Mouse (Mus musculus): Measurements from ENCODE around the gene Cdc42bpg.

DNA sequence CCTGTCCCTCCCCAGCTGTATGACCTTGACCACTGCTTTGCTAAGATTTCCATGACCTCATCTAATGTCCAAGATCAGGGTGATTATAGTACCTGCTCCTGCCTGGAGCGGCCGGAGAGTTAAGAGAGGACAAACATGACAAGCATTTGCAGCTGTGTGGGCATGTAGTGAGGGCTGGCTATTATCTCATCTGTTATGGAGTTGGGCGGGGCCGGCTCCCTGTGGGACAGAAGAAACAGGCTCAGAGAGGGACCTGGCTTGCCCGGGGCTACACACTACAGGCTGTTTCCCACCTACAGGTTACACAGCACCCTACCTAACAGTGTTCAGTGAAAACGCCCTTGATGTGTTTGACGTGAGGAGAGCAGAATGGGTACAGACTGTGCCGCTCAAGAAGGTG lies 15.1 kb downstream of the Cdc42bpg start:
- TF ChIP-seq POLR2A (IDR thresholded peaks at IDR 0.05; ENCODE audit: extremely low read depth, insufficient read depth, low read length) (no peak), CTCF (IDR thresholded peaks at IDR 0.05; ENCODE audit: extremely low read depth, insufficient read depth, low read length) (no peak)
